Mouse (Mus musculus) adrenal gland, adult (tissue): ENCODE results near the gene 5031439G07Rik.

Experiments used
- DNase-seq, 2 experiments: peaks; one replicate each; pipeline ENCODE4 v3.0.0; 2022 to 2023; ENCODE audit warnings: low spot score in 1 of 2; ENCODE audit not compliant: inconsistent age in 2 of 2

The 5031439G07Rik gene

DNA sequence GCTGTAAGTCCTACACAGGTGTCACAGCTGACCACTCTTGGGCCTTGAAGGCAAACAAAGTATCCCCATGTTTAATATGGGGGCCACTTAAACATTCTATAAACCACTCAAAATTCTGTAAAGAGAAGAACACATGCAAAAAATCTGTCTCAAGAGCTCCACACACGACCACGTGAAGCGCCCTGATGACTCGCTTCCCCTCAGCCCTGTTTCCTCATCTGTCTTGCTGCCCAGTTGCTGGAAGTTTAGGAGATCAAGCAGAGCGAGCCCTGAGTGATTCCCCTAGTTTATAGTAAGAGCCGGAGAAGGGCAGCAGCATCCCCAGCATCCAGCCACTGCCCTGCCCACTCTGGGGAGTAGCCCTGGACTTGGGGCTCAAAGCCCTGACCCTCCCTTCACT is 28.5 kb downstream of the 5031439G07Rik start:
- DNase-seq: no peak

DNA sequence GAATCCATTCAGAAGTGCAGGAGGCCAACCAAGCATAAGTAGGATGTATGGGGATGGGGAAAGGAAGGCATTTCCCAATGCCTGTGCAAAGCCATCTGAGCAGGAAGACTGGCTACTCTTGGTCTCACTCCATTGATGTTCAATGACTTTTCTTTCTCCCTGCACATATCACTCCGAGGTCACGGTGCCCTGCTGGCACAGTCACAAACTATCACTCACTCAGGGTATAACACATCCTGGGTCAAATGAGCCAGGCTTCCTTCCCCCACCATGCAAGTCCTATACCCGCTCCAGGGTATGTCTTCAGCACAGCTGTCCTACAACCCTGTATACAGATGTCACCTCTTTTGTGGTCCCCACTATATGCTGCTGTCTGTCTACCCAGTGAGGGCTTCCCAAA is 30.0 kb downstream of the 5031439G07Rik start:
- peak; percentile 68 to 87 for DNase-seq

DNA sequence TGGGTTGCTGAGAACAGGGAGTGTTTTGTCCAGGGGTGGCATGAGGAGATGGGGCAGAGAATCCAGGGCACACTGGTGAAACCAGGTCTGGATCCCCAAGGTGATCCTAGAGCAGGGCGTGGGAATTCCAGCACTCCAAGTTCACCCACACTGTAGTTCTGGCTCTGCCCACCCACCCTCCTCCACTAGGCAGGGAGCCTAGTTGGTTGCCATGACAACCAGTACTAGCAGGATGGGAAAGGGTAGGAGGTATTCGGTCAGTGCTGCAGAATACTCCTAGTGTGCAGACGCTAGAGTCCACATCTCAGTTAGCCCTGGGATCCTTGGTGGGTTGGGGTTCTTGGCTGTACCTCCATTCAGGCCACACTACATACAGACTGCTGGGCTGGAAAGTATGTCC is 30.5 kb downstream of the 5031439G07Rik start:
- DNase-seq: no peak

DNA sequence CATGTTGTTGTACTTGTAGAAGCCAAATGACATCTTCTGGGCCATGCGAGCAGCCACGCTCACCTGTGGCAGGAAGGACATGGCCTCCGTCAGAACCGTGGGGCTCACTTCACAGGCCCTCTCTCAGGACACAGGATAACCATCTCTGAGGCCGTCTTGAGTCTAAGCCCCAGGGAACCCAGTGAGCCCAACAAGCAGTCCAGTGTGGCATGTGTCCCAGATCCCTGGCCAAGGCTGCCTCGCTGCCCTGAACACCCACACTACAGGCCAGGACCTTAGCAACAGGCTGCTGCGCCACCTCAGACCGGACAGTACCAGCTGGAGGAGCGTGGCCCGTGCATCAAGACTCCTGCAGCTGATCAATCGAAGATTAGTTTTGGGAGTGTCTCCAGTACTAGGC is 35.1 kb downstream of the 5031439G07Rik start:
- DNase-seq: no peak

DNA sequence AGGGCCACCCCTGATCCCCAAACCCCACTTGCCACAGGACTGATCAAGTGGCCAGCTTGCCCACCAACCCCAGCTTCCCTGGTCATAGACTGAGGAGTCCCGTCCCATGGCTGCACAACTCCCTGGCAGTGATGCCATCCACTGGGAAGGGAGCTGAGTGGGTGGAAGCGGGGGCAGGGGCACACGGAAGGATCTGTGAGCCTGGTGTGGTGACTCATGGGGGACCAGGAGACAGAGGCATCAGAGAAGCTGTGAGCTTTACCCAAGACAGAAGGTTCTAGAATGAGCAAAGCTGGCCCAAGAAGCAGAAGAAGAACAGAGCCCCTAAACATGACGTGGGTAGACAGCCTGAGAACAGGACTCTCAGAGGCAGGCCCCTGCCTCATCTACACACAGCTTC is 38.3 kb downstream of the 5031439G07Rik start:
- no peak for DNase-seq

DNA sequence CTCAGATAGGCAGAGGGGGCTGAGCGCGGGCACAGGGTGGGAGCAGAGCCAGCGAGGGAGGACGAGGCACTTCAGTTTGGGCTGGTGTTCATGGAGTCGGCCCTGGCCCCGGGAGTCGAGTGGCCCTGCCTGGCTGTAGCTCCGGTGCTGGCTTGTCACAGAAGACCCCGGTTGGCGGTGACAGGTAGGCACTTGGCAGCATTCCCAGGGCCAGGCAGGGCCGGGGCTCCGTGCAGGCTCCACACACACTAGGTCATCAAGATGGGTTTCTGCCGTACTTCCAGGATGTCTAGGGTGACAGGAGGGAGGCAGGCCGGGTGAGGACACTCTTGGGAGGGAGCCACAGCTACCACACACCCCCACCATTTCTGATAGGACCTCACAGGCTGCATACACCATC is 39.4 kb downstream of the 5031439G07Rik start:
- no peak for DNase-seq

DNA sequence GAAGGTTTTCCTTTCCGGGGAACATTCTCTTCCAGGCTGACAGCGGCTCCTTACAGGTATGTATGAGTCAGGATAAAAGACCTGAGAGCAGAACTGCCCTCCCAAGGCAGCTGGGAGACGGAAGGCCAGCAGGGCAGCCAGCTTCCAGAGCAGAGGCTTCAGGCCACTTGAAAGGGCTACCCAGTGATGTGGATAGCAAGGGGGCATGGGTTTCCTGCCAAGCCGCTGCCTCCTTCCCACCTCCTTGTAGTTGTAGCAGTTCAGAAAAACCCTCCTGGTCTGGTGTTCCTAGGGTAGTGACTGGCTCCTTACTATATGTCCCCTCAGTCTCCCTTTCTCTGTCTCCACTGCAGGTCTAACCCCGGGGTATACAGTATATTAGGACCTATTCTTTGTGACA is 44.0 kb downstream of the 5031439G07Rik start:
- no peak for DNase-seq

DNA sequence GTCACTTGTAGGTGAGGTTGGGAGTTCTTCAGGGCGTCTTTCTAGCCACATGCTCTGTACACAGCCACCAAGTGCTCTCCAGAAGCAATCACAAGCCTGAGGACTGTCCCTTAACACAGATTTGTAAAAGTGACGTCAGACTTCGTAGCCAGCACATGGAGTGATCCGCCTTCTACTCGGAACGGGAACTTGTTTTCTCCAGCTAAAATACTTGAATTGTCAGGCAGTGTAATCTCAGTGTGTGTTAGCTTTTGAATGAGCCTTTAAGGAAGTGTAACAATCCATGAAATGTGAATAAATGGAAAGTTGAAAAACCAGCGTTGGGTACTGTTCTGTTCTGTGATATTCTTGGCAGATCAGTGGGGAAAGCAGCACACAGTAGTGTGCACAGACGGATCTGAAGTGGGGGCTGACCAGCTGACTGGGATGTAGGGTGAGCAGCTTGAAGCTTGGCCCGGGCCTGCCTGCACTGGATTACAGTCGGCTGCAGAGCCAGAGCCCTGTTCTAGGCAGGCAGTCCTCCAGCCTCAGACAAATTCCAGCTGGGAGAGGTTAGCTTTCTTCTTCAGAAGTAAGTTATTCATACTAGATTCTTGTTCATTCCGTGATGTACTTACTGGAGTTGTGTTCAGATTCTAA is 45.6 kb downstream of the 5031439G07Rik start:
- DNase-seq: no peak

DNA sequence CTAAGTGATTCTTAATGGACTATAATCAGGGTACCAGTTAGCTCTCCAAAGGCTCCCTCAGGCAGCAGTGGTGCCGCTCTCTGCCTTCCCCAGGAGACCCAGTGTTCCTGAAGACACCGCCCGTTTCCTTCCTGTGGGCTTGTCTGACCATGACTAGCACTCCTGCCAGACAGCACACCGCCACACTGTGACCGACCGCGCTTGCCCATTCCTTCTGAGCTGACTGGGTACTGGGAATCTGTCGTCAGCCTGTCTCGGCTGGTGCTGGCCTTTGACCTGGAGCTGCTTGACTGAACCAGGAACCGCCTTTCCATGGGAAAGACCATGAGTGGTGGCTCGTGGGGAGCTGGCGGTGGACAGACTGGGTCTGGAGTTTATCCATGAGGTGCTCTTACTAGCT is 48.2 kb downstream of the 5031439G07Rik start:
- peak; percentile 47 to 64 for DNase-seq

DNA sequence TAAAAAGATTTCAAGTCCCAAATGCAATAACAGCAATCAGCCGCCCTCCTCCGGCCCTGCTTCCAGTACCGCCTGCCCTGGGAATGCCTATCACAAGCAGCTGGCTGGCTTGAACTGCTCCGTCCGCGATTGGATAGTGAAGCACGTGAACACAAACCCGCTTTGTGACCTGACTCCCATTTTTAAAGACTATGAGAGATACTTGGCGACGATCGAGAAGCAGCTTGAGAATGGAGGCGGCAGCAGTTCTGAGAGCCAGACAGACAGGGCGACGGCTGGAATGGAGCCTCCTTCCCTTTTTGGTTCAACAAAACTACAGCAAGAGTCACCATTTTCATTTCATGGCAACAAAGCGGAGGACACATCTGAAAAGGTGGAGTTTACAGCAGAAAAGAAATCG is 53.5 kb downstream of the 5031439G07Rik start:
- no peak for DNase-seq

DNA sequence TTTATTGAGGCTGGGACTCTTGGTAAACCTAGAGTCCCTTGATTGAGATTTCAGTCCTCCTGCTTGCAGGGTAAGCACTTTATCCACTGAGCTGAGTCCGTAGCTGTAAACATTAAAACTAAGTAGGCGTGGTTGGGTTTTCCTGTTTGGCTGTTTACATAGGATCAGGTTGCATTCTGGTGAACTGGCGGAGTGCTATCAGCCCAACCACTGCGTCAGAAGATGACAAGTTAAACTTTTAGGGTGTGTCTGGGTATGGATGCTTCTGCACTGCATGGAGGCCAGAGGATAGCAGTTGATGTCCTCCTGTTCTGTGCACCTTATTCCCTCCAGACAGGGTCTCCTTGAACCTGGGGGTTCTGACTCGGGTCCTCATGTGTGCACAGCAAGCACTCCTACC is 56.0 kb downstream of the 5031439G07Rik start:
- DNase-seq: no peak

DNA sequence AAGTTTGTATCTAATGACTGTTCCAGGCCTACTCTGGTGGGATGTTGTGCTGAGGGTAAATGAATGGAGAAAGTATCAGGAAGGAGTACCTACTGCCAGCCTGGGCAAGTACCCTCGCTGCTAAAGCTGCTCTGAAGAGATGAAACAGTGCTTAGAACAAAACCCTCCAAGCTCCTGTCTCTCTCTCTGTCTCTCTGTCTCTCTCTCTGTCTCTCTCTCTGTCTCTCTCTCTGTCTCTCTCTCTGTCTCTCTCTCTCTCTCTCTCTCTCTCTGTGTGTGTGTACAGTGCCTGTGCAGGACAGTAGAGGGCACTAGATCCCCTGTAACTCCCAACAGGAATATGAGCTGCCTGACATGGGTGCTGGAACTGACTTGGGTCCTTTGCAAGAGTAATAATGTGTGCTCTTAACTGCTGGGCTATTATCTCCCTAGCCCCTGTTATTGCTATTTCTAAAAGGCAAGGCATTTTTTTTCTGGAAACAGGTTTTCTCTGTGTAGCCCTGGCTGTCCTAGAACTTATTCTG is 62.8 kb downstream of the 5031439G07Rik start:
- DNase-seq: no peak

DNA sequence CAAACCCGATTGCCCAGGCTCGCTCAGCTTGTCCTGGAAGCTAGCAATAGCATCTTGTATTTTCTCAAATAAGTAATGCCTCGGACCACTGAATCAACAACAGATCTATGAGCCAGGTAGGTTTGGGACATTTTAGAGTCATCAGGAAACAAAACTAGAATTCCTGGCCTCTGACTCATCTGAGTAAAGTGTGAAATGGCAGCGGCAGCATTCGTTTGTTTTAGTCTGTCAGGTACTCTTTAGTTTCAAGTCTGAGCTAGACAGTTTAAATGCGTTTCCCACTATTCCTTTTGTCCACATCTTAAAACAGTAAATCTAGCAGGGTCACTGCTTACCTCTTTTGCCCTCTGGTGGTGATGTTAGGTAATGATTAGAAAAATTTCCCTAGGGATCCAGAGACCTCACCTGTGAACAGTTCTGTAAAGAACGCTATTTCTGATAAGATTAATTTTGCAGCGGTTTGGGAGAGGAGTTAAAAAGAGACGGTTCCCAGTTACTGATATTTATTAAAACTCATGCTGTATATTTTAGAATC is 63.5 kb downstream of the 5031439G07Rik start:
- DNase-seq: peak in 1 of 2 experiments; percentile 80

DNA sequence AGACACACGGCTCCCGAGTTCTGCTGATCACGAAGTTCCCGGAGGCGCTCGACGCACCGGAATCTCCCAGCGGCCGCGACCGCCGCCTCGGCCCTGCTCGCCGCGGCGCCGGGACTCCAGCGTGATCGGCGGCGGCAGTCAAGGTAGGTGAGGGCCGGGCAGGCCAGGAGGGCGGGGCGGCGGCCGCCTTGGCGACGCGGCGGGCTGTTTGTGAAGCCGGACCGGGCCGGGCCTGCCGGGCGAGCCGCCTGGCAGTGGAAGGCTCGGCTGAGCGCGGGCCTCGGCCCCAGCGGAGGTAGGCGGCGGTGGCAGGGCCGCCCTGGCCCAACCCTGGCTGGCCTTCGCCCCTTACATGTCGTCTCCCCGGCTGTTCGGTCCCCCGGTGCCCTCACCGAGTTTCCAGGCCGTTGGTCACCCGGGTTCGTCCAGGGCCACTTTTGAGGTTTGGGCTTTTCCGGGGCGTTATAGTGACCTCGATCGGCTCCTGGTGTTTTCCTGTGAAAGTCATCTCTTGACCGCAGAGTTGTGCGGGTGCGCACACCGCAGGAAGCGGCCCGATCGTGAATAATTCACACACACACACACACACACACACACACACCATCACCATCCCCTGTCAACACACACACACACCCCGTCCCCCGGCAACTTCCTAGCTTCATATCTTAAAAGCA is 64.7 kb downstream of the 5031439G07Rik start:
- DNase-seq: peak in 1 of 2 experiments; percentile 81

DNA sequence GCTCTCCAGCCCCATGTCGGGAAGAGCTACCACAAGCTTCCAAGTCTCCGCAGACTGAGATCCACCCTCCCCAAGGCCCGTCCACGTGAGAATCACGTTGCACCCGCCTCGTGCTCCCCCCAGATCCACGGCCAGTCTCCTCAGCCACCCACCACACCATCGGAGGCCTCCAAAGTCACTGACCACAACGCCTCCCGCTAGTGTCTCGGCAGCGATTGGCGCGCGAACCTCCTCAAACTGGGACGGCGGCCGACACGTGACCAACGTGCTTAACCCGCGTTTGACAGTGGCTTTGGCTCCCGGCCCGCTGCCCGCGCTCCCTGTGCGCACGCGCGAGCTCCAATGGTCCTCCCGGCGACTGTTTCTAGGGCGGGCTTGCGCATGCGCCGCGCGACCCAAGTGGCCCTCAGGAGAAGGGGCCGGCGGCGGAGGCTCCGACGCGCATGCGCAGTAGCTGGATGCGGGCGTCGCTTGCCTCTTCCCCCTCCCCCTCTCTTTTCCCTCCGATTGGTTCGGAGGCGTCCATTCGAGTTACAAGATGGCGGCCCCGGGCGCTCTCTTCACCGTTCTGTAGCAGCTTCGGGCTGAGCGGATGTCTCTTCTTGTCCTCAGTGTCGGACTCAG is 65.4 kb downstream of the 5031439G07Rik start, which contains the start of gene Nup50:
Gene Nup50, plus strand, starts transcription at position 528 of the 624 bp plus-strand sequence.
- DNase-seq: peak; percentile 100

DNA sequence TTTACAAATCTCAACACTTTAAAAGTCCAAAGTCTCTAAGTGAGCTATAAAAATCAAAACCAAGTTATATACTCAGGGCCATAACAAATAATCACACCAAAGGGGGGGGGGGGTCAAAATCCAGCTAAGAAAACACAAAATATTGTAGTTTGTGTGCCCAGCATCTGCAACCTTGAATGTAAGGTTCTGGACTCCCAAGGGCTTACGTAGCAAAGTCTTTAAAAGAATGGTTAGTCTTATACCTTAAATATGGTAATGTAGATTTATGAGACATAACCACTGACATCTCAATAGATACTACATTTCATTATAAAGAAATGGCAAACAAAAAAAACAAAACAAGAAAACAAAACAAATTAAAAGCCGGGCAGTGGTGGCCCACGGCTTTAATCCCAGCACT is 68.4 kb downstream of the 5031439G07Rik start, which contains the start of gene Gm29666:
Gene Gm29666, minus strand, starts transcription at position 101 of the 400 bp plus-strand sequence.
- DNase-seq: no peak

DNA sequence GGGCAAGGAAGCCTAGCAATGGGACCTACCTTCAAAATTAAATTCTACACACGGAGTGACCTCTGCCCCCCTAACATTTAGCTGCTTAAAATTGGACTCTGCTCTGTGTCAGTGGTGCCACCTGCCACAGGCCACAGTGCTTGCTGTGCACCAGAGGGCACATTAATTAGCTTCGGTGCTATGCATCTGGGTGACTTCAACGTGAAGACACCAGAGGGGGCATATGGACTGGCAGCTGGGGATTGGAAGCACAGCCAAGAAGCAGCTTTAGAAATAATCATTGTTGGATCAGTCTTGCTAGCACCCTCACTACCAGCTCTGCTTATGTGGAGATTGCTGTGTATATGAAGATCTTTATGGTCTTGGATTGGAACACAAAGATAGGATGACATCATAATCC is 75.2 kb downstream of the 5031439G07Rik start:
- DNase-seq: no peak

DNA sequence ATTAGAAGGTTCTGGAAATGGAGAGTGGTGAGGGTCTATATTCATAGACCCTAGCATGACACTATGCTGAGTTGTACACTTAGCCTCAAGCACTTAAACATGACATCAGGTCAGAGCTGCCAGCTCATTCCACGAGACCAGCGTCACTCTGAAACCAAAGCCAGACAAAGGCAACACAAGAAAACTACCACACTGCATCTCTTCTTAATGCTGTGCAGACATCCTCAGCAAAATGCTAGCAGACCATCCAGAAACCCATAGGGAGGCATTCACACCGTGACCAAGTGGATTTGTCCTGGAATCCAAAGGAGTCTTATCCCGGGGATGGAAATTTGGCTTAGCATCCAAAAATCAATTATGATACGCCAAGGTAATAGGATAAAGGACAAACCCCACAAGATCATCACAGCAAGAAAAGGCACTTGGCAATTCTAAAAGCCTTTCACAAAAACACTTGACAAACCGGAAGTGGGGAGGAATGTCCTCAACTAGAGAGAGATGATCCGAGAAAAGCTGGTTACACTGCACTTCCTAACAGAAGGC is 84.4 kb downstream of the 5031439G07Rik start:
- DNase-seq: no peak

DNA sequence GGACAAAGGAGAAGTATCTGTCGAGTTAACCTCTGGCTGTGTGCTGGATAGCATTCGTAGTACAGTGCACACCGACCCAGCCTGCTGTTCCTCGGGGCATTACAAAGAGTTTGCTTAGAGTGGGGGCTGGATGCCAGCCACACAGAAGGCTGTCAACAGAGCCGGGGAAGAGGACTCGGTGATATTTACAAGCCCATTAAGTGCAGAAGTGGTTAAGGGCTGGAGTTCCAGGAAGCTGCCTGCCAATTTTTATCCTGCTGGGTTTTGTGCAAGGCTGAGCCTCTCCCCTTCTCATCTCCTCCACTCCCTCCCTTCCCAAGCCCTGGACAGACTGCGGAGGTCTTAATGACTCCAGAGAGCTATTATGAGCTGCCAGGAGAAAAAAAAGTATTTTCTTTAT is 90.3 kb downstream of the 5031439G07Rik start:
- DNase-seq: no peak

DNA sequence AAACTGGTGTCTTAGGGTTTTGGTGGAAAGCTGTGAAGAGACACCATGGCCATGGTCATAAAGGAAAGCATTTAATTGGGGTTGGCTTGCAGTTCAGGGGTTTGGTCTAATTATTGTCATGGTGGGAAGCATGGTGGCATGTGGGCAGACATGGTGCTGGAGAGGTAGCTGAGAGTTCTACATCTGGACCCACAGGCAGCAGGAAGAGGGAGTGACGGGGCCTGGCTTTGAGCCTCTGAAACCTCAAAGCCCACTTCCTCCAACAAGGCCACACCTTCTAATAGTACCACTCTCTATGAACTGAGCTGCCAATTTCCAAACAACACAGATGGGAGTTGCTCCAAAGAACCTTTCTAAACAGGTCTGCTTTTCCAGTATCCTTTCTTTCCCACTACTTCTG is 91.7 kb downstream of the 5031439G07Rik start:
- DNase-seq: no peak

DNA sequence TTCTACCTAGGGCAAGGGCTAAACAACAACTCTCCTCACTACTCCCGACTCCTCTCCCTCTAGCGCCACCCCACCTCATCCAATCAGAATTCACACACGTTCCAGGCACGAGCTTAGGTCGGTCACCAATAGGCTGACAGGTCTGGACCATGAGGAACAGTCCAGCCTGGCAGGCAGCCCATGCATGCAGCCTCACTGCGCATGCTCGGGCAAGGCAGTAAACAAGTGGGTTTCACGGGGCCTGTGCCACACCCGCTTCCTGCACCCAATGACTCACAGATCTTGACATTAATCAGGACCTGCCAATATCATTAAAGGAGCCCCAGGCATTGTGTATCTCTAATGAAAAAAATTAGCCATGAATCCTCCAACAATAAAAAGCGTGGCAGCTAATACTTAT is 92.1 kb downstream of the 5031439G07Rik start:
- DNase-seq: peak; percentile 16 to 36
